Mouse (Mus musculus): ENCODE results near the gene Gorab. TPM values are rescaled to one million over a fixed set of nuclear protein-coding genes. Genes with fewer than 3 reads are reported as not detected.

Gene Gorab
- polyA plus RNA-seq, 1 experiment from 2014 or later: 24.4 TPM

GRCm38 (mm10) chr1:163380591-163380990, 22.9 kb downstream of the Gorab start:
- Histone ChIP-seq H3K9ac (replicated peaks) (no peak overlapping the region), H3K9me3 (no peaks in the 10 kb centered on the region), H3K4me1 (replicated peaks) (no peaks in the 10 kb centered on the region), H3K4me2 (replicated peaks) (no peak overlapping the region), H3K36me3 (peaks cover 13% of the 10 kb centered on the region), H3K27ac (no peak overlapping the region), H3K4me3 (replicated peaks) (no peak overlapping the region), H3K27me3 (no peaks in the 10 kb centered on the region)
- ATAC-seq: no peak
- 95% methylated on average over 1 of the region's 1 CpGs for WGBS

GRCm38 (mm10) chr1:163380072-163380471, 23.4 kb downstream of the Gorab start:
- Histone ChIP-seq H3K4me2 (replicated peaks) (no peak overlapping the region), H3K27ac (no peak overlapping the region), H3K4me3 (replicated peaks) (no peak overlapping the region), H3K36me3 (peaks cover 9% of the 10 kb centered on the region), H3K4me1 (replicated peaks) (no peaks in the 10 kb centered on the region), H3K27me3 (no peaks in the 10 kb centered on the region), H3K9ac (replicated peaks) (no peak overlapping the region), H3K9me3 (no peaks in the 10 kb centered on the region)
- no peak for ATAC-seq
- 38% methylated on average over 4 of the region's 4 CpGs for WGBS

GRCm38 (mm10) chr1:163377924-163378323, 25.5 kb downstream of the Gorab start:
- no peak overlapping the region for H3K4me3 ChIP-seq (replicated peaks)
- no peaks in the 10 kb centered on the region for H3K9me3 ChIP-seq
- H3K4me2 ChIP-seq (replicated peaks): no peak overlapping the region
- no peaks in the 10 kb centered on the region for H3K27me3 ChIP-seq
- H3K27ac ChIP-seq: no peak overlapping the region
- no peaks in the 10 kb centered on the region; the same call in 1 of the 2 replicates for H3K36me3 ChIP-seq
- WGBS: 63% methylated on average over 6 of the region's 6 CpGs
- no peak overlapping the region for H3K9ac ChIP-seq (replicated peaks)
- H3K4me1 ChIP-seq (replicated peaks): no peaks in the 10 kb centered on the region
- no peak for ATAC-seq

GRCm38 (mm10) chr1:163376818-163377581, 26.5 kb downstream of the Gorab start:
- H3K27ac ChIP-seq: no peak overlapping the region
- 87% methylated on average over 6 of the region's 6 CpGs for WGBS
- H3K9me3 ChIP-seq: no peaks in the 10 kb centered on the region
- no peak overlapping the region for H3K4me2 ChIP-seq (replicated peaks)
- H3K9ac ChIP-seq (replicated peaks): no peak overlapping the region
- H3K4me3 ChIP-seq (replicated peaks): no peak overlapping the region
- H3K4me1 ChIP-seq (replicated peaks): no peaks in the 10 kb centered on the region
- no peaks in the 10 kb centered on the region; the same call in 1 of the 2 replicates for H3K36me3 ChIP-seq
- no peak for ATAC-seq
- no peaks in the 10 kb centered on the region for H3K27me3 ChIP-seq

- WGBS: 85% methylated on average over 5 of the region's 5 CpGs
- Histone ChIP-seq H3K27me3 (no peaks in the 10 kb centered on the region), H3K36me3 (no peaks in the 10 kb centered on the region), H3K4me2 (replicated peaks) (no peak overlapping the region), H3K4me3 (replicated peaks) (no peak overlapping the region), H3K9me3 (no peaks in the 10 kb centered on the region), H3K27ac (no peak overlapping the region), H3K9ac (replicated peaks) (no peak overlapping the region), H3K4me1 (replicated peaks) (no peaks in the 10 kb centered on the region)
- no peak for ATAC-seq
Observed at GRCm38 (mm10) chr1:163374455-163374854, 29.0 kb downstream of the Gorab start.

- Histone ChIP-seq H3K9me3 (no peaks in the 10 kb centered on the region), H3K4me3 (replicated peaks) (no peak overlapping the region), H3K27me3 (no peaks in the 10 kb centered on the region), H3K27ac (no peak overlapping the region), H3K4me2 (replicated peaks) (no peak overlapping the region), H3K36me3 (no peaks in the 10 kb centered on the region), H3K4me1 (replicated peaks) (no peaks in the 10 kb centered on the region), H3K9ac (replicated peaks) (no peak overlapping the region)
- no peak for ATAC-seq
- WGBS: 82% methylated on average over 8 of the region's 8 CpGs
Observed at GRCm38 (mm10) chr1:163362202-163362601, 41.3 kb downstream of the Gorab start.

- 91% methylated on average over 5 of the region's 5 CpGs for WGBS
- H3K27me3 ChIP-seq: no peaks in the 10 kb centered on the region
- no peak overlapping the region for H3K27ac ChIP-seq
- no peaks in the 10 kb centered on the region for H3K36me3 ChIP-seq
- H3K9ac ChIP-seq (replicated peaks): no peak overlapping the region
- ATAC-seq: no peak
- H3K4me1 ChIP-seq (replicated peaks): no peaks in the 10 kb centered on the region
- H3K9me3 ChIP-seq: no peaks in the 10 kb centered on the region
- no peak overlapping the region for H3K4me3 ChIP-seq (replicated peaks)
- no peak overlapping the region for H3K4me2 ChIP-seq (replicated peaks)
Observed at GRCm38 (mm10) chr1:163361376-163361775, 42.1 kb downstream of the Gorab start.

- 69% methylated on average over 6 of the region's 6 CpGs for WGBS
Observed at GRCm38 (mm10) chr1:163360796-163361195, 42.7 kb downstream of the Gorab start.

GRCm38 (mm10) chr1:163359521-163359920, 43.9 kb downstream of the Gorab start:
- WGBS: 93% methylated on average over 3 of the region's 3 CpGs
- no peak overlapping the region for H3K4me3 ChIP-seq (replicated peaks)
- H3K9ac ChIP-seq (replicated peaks): no peak overlapping the region
- no peaks in the 10 kb centered on the region for H3K27me3 ChIP-seq
- no peaks in the 10 kb centered on the region for H3K36me3 ChIP-seq
- no peaks in the 10 kb centered on the region for H3K4me1 ChIP-seq (replicated peaks)
- no peak overlapping the region for H3K4me2 ChIP-seq (replicated peaks)
- ATAC-seq: no peak
- no peak overlapping the region for H3K27ac ChIP-seq
- H3K9me3 ChIP-seq: no peaks in the 10 kb centered on the region

More at GRCm38 (mm10) chr1:163360796-163361195, 42.7 kb downstream of the Gorab start:
- no peak overlapping the region for H3K9ac ChIP-seq (replicated peaks)
- H3K27ac ChIP-seq: no peak overlapping the region
- no peaks in the 10 kb centered on the region for H3K4me1 ChIP-seq (replicated peaks)
- H3K27me3 ChIP-seq: no peaks in the 10 kb centered on the region
- no peaks in the 10 kb centered on the region for H3K36me3 ChIP-seq
- H3K4me3 ChIP-seq (replicated peaks): no peak overlapping the region
- no peak for ATAC-seq
- no peaks in the 10 kb centered on the region for H3K9me3 ChIP-seq
- H3K4me2 ChIP-seq (replicated peaks): no peak overlapping the region

GRCm38 (mm10) chr1:163358165-163358564, 45.3 kb downstream of the Gorab start:
- Histone ChIP-seq H3K27me3 (no peaks in the 10 kb centered on the region), H3K36me3 (no peaks in the 10 kb centered on the region), H3K27ac (no peak overlapping the region), H3K9me3 (no peaks in the 10 kb centered on the region), H3K4me3 (replicated peaks) (no peak overlapping the region), H3K9ac (replicated peaks) (no peak overlapping the region), H3K4me2 (replicated peaks) (no peak overlapping the region), H3K4me1 (replicated peaks) (no peaks in the 10 kb centered on the region)
- WGBS: 77% methylated on average over 7 of the region's 7 CpGs
- ATAC-seq: no peak

GRCm38 (mm10) chr1:163357733-163358132, 45.7 kb downstream of the Gorab start:
- Histone ChIP-seq H3K27ac (no peak overlapping the region), H3K36me3 (no peaks in the 10 kb centered on the region), H3K27me3 (no peaks in the 10 kb centered on the region), H3K9me3 (no peaks in the 10 kb centered on the region), H3K4me1 (replicated peaks) (no peaks in the 10 kb centered on the region), H3K4me3 (replicated peaks) (no peak overlapping the region), H3K9ac (replicated peaks) (no peak overlapping the region), H3K4me2 (replicated peaks) (no peak overlapping the region)
- no peak for ATAC-seq
- WGBS: 74% methylated on average over 6 of the region's 6 CpGs

GRCm38 (mm10) chr1:163356167-163356566, 47.3 kb downstream of the Gorab start:
- WGBS: 87% methylated on average over 4 of the region's 4 CpGs
- Histone ChIP-seq H3K36me3 (no peaks in the 10 kb centered on the region), H3K4me2 (replicated peaks) (no peak overlapping the region), H3K27ac (no peak overlapping the region), H3K9me3 (no peaks in the 10 kb centered on the region), H3K9ac (replicated peaks) (no peak overlapping the region), H3K4me3 (replicated peaks) (no peak overlapping the region), H3K27me3 (no peaks in the 10 kb centered on the region), H3K4me1 (replicated peaks) (no peaks in the 10 kb centered on the region)
- no peak for ATAC-seq
